Mouse (Mus musculus) limb, embryonic 12.5 days (tissue): ENCODE results near the gene Diaph3. TPM values are rescaled to one million over a fixed set of nuclear protein-coding genes. Genes with fewer than 3 reads are reported as not detected.
"Not testable (repeated sequence)": the region's sequence is repeated elsewhere in the genome, so short reads cannot be mapped to it uniquely, and the experiment has no call there.

Experiments
- ATAC-seq: fragments of 200-750 bp; cut with Nextera tagmentation; 2 replicates; pipeline ENCODE4 v1.8.0; 2017; ENCODE audit warnings: low read depth, moderate TSS enrichment; ENCODE audit not compliant: insufficient number of reproducible peaks, insufficient read depth, low FRiP score, low TSS enrichment
- H3K27ac ChIP-seq: fragments of 300-500 bp; sonication (generic); 2 replicates; pipeline ENCODE4 v1.5.1; 2016; ENCODE audit warnings: mild to moderate bottlenecking, moderate library complexity
- H3K27me3 ChIP-seq: fragments of 300-500 bp; sonication (generic); 2 replicates; pipeline ENCODE4 v1.6.1; 2016; ENCODE audit warnings: mild to moderate bottlenecking, moderate library complexity
- H3K36me3 ChIP-seq: fragments of 300-500 bp; sonication (generic); 2 replicates; pipeline ENCODE4 v1.6.1; 2016; ENCODE audit warnings: mild to moderate bottlenecking, moderate library complexity
- H3K4me1 ChIP-seq: fragments of 300-500 bp; sonication (generic); replicated peaks from 2 replicates; pipeline ENCODE4 v1.6.1; 2016
- H3K4me2 ChIP-seq: fragments of 300-500 bp; sonication (generic); 2 replicates; pipeline ENCODE4 v1.6.1; 2016; ENCODE audit warnings: mild to moderate bottlenecking, moderate library complexity
- H3K4me3 ChIP-seq: fragments of 300-500 bp; sonication (generic); replicated peaks from 2 replicates; pipeline ENCODE4 v1.5.1; 2016; ENCODE audit warnings: mild to moderate bottlenecking
- H3K9ac ChIP-seq: fragments of 300-500 bp; sonication (generic); replicated peaks from 2 replicates; pipeline ENCODE4 v1.6.1; 2016; ENCODE audit warnings: mild to moderate bottlenecking, moderate library complexity
- H3K9me3 ChIP-seq: fragments of 300-500 bp; sonication (generic); 2 replicates; pipeline ENCODE4 v1.6.1; 2016; ENCODE audit warnings: mild to moderate bottlenecking, moderate library complexity
- WGBS: fragments of 180-500 bp; shearing (Covaris S2); methylation state at CpG from one replicate; pipeline ENCODE4 v1.1.7; 2016; 5-methylcytosine and 5-hydroxymethylcytosine counted together
- polyA plus RNA-seq: library from polyadenylated mRNA; unstranded; fragments of >200 nt; fragmentation: Nextera tagmentation; extraction: Ambion mirVana; gene quantifications from 2 replicates; pipeline ENCODE4 v1.2.1, GENCODE M21; 2016

The Diaph3 gene
- polyA plus RNA-seq, 1 experiment from 2014 or later = 10.7 TPM

- H3K4me1 ChIP-seq = 0 out of 2 replicates have a peak, but pooled peaks cover 3% of the 10 kb centered on the region
- no peak overlapping the region for H3K4me2 ChIP-seq
- no peaks in the 10 kb centered on the region for H3K27me3 ChIP-seq
- H3K9me3 ChIP-seq = no peaks in the 10 kb centered on the region
- H3K27ac ChIP-seq = no peak overlapping the region
- WGBS = 61% methylated on average over 4 of the region's 4 CpGs
- no peaks in the 10 kb centered on the region for H3K36me3 ChIP-seq
- H3K9ac ChIP-seq = no peak overlapping the region
- no peak for ATAC-seq
- H3K4me3 ChIP-seq = no peak overlapping the region
These were observed 411.4 kb downstream of the Diaph3 start for GRCm38 (mm10) chr14:86729617-86730098.

GRCm38 (mm10) chr14:86727538-86728045, 413.4 kb downstream of the Diaph3 start:
- H3K9me3 ChIP-seq = no peaks in the 10 kb centered on the region
- 92% methylated on average over 5 of the region's 5 CpGs for WGBS

GRCm38 (mm10) chr14:86721768-86722167, 419.3 kb downstream of the Diaph3 start:
- no peak for ATAC-seq
- Histone ChIP-seq H3K9ac (no peak overlapping the region), H3K36me3 (no peaks in the 10 kb centered on the region), H3K27me3 (no peaks in the 10 kb centered on the region), H3K4me1 (no peaks in the 10 kb centered on the region), H3K9me3 (no peaks in the 10 kb centered on the region), H3K4me3 (no peak overlapping the region), H3K4me2 (no peak overlapping the region), H3K27ac (no peak overlapping the region)
- WGBS = 90% methylated on average over 6 of the region's 6 CpGs

More at GRCm38 (mm10) chr14:86727538-86728045, 413.4 kb downstream of the Diaph3 start:
- Histone ChIP-seq H3K4me2 (no peak overlapping the region), H3K4me3 (no peak overlapping the region), H3K27me3 (no peaks in the 10 kb centered on the region), H3K4me1 (0 out of 2 replicates have a peak, but pooled peaks cover 3% of the 10 kb centered on the region), H3K36me3 (no peaks in the 10 kb centered on the region), H3K9ac (no peak overlapping the region), H3K27ac (no peak overlapping the region)
- no peak for ATAC-seq

- Histone ChIP-seq H3K4me1 (no peaks in the 10 kb centered on the region), H3K9me3 (no peaks in the 10 kb centered on the region), H3K27me3 (no peaks in the 10 kb centered on the region), H3K4me2 (no peak overlapping the region), H3K9ac (no peak overlapping the region), H3K36me3 (no peaks in the 10 kb centered on the region), H3K4me3 (no peak overlapping the region), H3K27ac (no peak overlapping the region)
- no peak for ATAC-seq
- 83% methylated on average over 3 of the region's 3 CpGs for WGBS
These were observed 420.0 kb downstream of the Diaph3 start for GRCm38 (mm10) chr14:86721082-86721481.

GRCm38 (mm10) chr14:86720408-86720807, 420.6 kb downstream of the Diaph3 start:
- H3K4me2 ChIP-seq, ATAC-seq, H3K9ac ChIP-seq, H3K27me3 ChIP-seq, H3K4me1 ChIP-seq, H3K9me3 ChIP-seq, H3K27ac ChIP-seq, H3K36me3 ChIP-seq, H3K4me3 ChIP-seq: not testable (repeated sequence)

- no peak for ATAC-seq
- Histone ChIP-seq H3K27me3 (no peaks in the 10 kb centered on the region), H3K9ac (no peak overlapping the region), H3K9me3 (no peaks in the 10 kb centered on the region), H3K4me2 (no peak overlapping the region), H3K4me3 (no peak overlapping the region), H3K4me1 (no peaks in the 10 kb centered on the region; the same call in 1 of the 2 replicates), H3K27ac (no peak overlapping the region), H3K36me3 (no peaks in the 10 kb centered on the region)
- WGBS = 88% methylated on average over 2 of the region's 2 CpGs
These were observed 426.8 kb downstream of the Diaph3 start for GRCm38 (mm10) chr14:86714088-86714690.

GRCm38 (mm10) chr14:86704080-86704479, 437.0 kb downstream of the Diaph3 start:
- no peaks in the 10 kb centered on the region for H3K4me1 ChIP-seq

GRCm38 (mm10) chr14:86701145-86701544, 439.9 kb downstream of the Diaph3 start:
- Histone ChIP-seq H3K4me2 (no peak overlapping the region), H3K9me3 (no peaks in the 10 kb centered on the region), H3K4me1 (no peaks in the 10 kb centered on the region), H3K27me3 (no peaks in the 10 kb centered on the region), H3K27ac (no peak overlapping the region), H3K36me3 (no peaks in the 10 kb centered on the region), H3K9ac (no peak overlapping the region), H3K4me3 (no peak overlapping the region)
- ATAC-seq = no peak
- WGBS = 79% methylated on average over 4 of the region's 4 CpGs

More at GRCm38 (mm10) chr14:86704080-86704479, 437.0 kb downstream of the Diaph3 start:
- Histone ChIP-seq H3K27me3 (no peaks in the 10 kb centered on the region), H3K9me3 (no peaks in the 10 kb centered on the region), H3K4me3 (no peak overlapping the region), H3K9ac (no peak overlapping the region), H3K36me3 (no peaks in the 10 kb centered on the region), H3K27ac (no peak overlapping the region), H3K4me2 (no peak overlapping the region)
- ATAC-seq = no peak
- WGBS = 58% methylated on average over 3 of the region's 3 CpGs

- H3K4me3 ChIP-seq = no peak overlapping the region
- no peak for ATAC-seq
- WGBS = 87% methylated on average over 1 of the region's 1 CpGs
- no peaks in the 10 kb centered on the region for H3K27me3 ChIP-seq
- no peaks in the 10 kb centered on the region for H3K9me3 ChIP-seq
- no peaks in the 10 kb centered on the region for H3K36me3 ChIP-seq
- H3K4me1 ChIP-seq = no peaks in the 10 kb centered on the region; the same call in 1 of the 2 replicates
- no peak overlapping the region for H3K27ac ChIP-seq
- H3K4me2 ChIP-seq = no peak overlapping the region
- H3K9ac ChIP-seq = no peak overlapping the region
These were observed 443.1 kb downstream of the Diaph3 start for GRCm38 (mm10) chr14:86697887-86698286.

GRCm38 (mm10) chr14:86692714-86693113, 448.3 kb downstream of the Diaph3 start:
- H3K9me3 ChIP-seq = no peaks in the 10 kb centered on the region
- no peak overlapping the region for H3K27ac ChIP-seq
- ATAC-seq = peak; percentile 31; the same call in 1 of the 2 replicates
- H3K4me2 ChIP-seq = no peak overlapping the region
- H3K4me3 ChIP-seq = no peak overlapping the region
- H3K4me1 ChIP-seq = peaks cover 7% of the 10 kb centered on the region; the same call in 1 of the 2 replicates
- no peak overlapping the region for H3K9ac ChIP-seq
- H3K27me3 ChIP-seq = no peaks in the 10 kb centered on the region
- 19% methylated on average over 4 of the region's 4 CpGs for WGBS
- no peaks in the 10 kb centered on the region for H3K36me3 ChIP-seq

- no peak overlapping the region for H3K27ac ChIP-seq
- no peaks in the 10 kb centered on the region for H3K27me3 ChIP-seq
- no peak for ATAC-seq
- 61% methylated on average over 5 of the region's 5 CpGs for WGBS
- H3K9me3 ChIP-seq = no peaks in the 10 kb centered on the region
- H3K4me1 ChIP-seq = peaks cover 7% of the 10 kb centered on the region; the same call in 1 of the 2 replicates
- no peak overlapping the region for H3K4me3 ChIP-seq
- no peaks in the 10 kb centered on the region for H3K36me3 ChIP-seq
- no peak overlapping the region for H3K4me2 ChIP-seq
- H3K9ac ChIP-seq = no peak overlapping the region
These were observed 449.7 kb downstream of the Diaph3 start for GRCm38 (mm10) chr14:86691298-86691697.
